Mouse (Mus musculus): ENCODE data around the gene Tnfrsf11a. TPM values are rescaled to one million over a fixed set of nuclear protein-coding genes. Genes with fewer than 3 reads are reported as not detected.
"Not testable (repeated sequence)": the region's sequence is repeated elsewhere in the genome, so short reads cannot be mapped to it uniquely, and the experiment has no call there.

Gene Tnfrsf11a
- polyA plus RNA-seq, 1 experiment, result 57.9 TPM

- TF ChIP-seq POLR2A (IDR thresholded peaks at IDR 0.05; ENCODE audit: borderline replicate concordance, low read depth, low read length) (no peak), CTCF (IDR thresholded peaks at IDR 0.05; ENCODE audit: low read depth, low read length) (no peak)
Observed at GRCm38 (mm10) chr1:105805565-105805964, 25.0 kb downstream of the Tnfrsf11a start.

GRCm38 (mm10) chr1:105807028-105807722 is 26.7 kb downstream of the Tnfrsf11a start:
- Histone ChIP-seq H3K4me1 (ENCODE audit: control insufficient read depth, insufficient read depth, low read length) (peaks cover 17% of the 10 kb centered on the region), H3K4me3 (ENCODE audit: insufficient read depth, low read length) (no peak overlapping the region), H3K27ac (ENCODE audit: insufficient read depth, low read depth, low read length) (no peak overlapping the region)
- TF ChIP-seq POLR2A (IDR thresholded peaks at IDR 0.05; ENCODE audit: borderline replicate concordance, low read depth, low read length) (no peak), CTCF (IDR thresholded peaks at IDR 0.05; ENCODE audit: low read depth, low read length) (no peak)

More at GRCm38 (mm10) chr1:105805565-105805964, 25.0 kb downstream of the Tnfrsf11a start:
- H3K4me1 ChIP-seq (ENCODE audit: control insufficient read depth, insufficient read depth, low read length), result peaks cover 28% of the 10 kb centered on the region
- H3K4me3 ChIP-seq (ENCODE audit: insufficient read depth, low read length), result no peak overlapping the region
- H3K27ac ChIP-seq (ENCODE audit: insufficient read depth, low read depth, low read length), result no peak overlapping the region

GRCm38 (mm10) chr1:105812027-105812426 is 31.5 kb downstream of the Tnfrsf11a start:
- peaks cover 13% of the 10 kb centered on the region for H3K4me1 ChIP-seq (ENCODE audit: control insufficient read depth, insufficient read depth, low read length)
- not testable (repeated sequence) for H3K4me3 ChIP-seq (ENCODE audit: insufficient read depth, low read length)

GRCm38 (mm10) chr1:105812960-105813708 is 32.6 kb downstream of the Tnfrsf11a start:
- Histone ChIP-seq H3K4me3 (ENCODE audit: insufficient read depth, low read length) (no peak overlapping the region), H3K27ac (ENCODE audit: insufficient read depth, low read depth, low read length) (no peak overlapping the region), H3K4me1 (ENCODE audit: control insufficient read depth, insufficient read depth, low read length) (peaks cover 13% of the 10 kb centered on the region)
- no peak for TF ChIP-seq POLR2A (IDR thresholded peaks at IDR 0.05; ENCODE audit: borderline replicate concordance, low read depth, low read length)
- no peak for TF ChIP-seq CTCF (IDR thresholded peaks at IDR 0.05; ENCODE audit: low read depth, low read length)

More at GRCm38 (mm10) chr1:105812027-105812426, 31.5 kb downstream of the Tnfrsf11a start:
- H3K27ac ChIP-seq (ENCODE audit: insufficient read depth, low read depth, low read length), result not testable (repeated sequence)

- peaks cover 13% of the 10 kb centered on the region for H3K4me1 ChIP-seq (ENCODE audit: control insufficient read depth, insufficient read depth, low read length)
- no peak overlapping the region for H3K4me3 ChIP-seq (ENCODE audit: insufficient read depth, low read length)
- TF ChIP-seq CTCF (IDR thresholded peaks at IDR 0.05; ENCODE audit: low read depth, low read length) (no peak), POLR2A (IDR thresholded peaks at IDR 0.05; ENCODE audit: borderline replicate concordance, low read depth, low read length) (no peak)
- no peak overlapping the region for H3K27ac ChIP-seq (ENCODE audit: insufficient read depth, low read depth, low read length)
Observed at GRCm38 (mm10) chr1:105813709-105814061, 33.2 kb downstream of the Tnfrsf11a start.

GRCm38 (mm10) chr1:105814402-105815270 is 34.1 kb downstream of the Tnfrsf11a start:
- Histone ChIP-seq H3K4me3 (ENCODE audit: insufficient read depth, low read length) (no peak overlapping the region), H3K27ac (ENCODE audit: insufficient read depth, low read depth, low read length) (no peak overlapping the region), H3K4me1 (ENCODE audit: control insufficient read depth, insufficient read depth, low read length) (peaks cover 13% of the 10 kb centered on the region)
- TF ChIP-seq CTCF (IDR thresholded peaks at IDR 0.05; ENCODE audit: low read depth, low read length) (no peak), POLR2A (IDR thresholded peaks at IDR 0.05; ENCODE audit: borderline replicate concordance, low read depth, low read length) (no peak)

- TF ChIP-seq CTCF (IDR thresholded peaks at IDR 0.05; ENCODE audit: low read depth, low read length), result no peak
- TF ChIP-seq POLR2A (IDR thresholded peaks at IDR 0.05; ENCODE audit: borderline replicate concordance, low read depth, low read length), result no peak
- H3K4me1 ChIP-seq (ENCODE audit: control insufficient read depth, insufficient read depth, low read length), result peaks cover 13% of the 10 kb centered on the region
- no peak overlapping the region for H3K27ac ChIP-seq (ENCODE audit: insufficient read depth, low read depth, low read length)
- H3K4me3 ChIP-seq (ENCODE audit: insufficient read depth, low read length), result no peak overlapping the region
Observed at GRCm38 (mm10) chr1:105815310-105815709, 34.8 kb downstream of the Tnfrsf11a start.

- TF ChIP-seq POLR2A (IDR thresholded peaks at IDR 0.05; ENCODE audit: borderline replicate concordance, low read depth, low read length), result no peak
- TF ChIP-seq CTCF (IDR thresholded peaks at IDR 0.05; ENCODE audit: low read depth, low read length), result no peak
- peaks cover 13% of the 10 kb centered on the region for H3K4me1 ChIP-seq (ENCODE audit: control insufficient read depth, insufficient read depth, low read length)
- no peak overlapping the region for H3K4me3 ChIP-seq (ENCODE audit: insufficient read depth, low read length)
- H3K27ac ChIP-seq (ENCODE audit: insufficient read depth, low read depth, low read length), result no peak overlapping the region
Observed at GRCm38 (mm10) chr1:105815736-105816135, 35.2 kb downstream of the Tnfrsf11a start.

GRCm38 (mm10) chr1:105819031-105819430 is 38.5 kb downstream of the Tnfrsf11a start:
- Histone ChIP-seq H3K27ac (ENCODE audit: insufficient read depth, low read depth, low read length) (no peak overlapping the region), H3K4me3 (ENCODE audit: insufficient read depth, low read length) (no peak overlapping the region), H3K4me1 (ENCODE audit: control insufficient read depth, insufficient read depth, low read length) (no peaks in the 10 kb centered on the region)
- TF ChIP-seq CTCF (IDR thresholded peaks at IDR 0.05; ENCODE audit: low read depth, low read length) (no peak), POLR2A (IDR thresholded peaks at IDR 0.05; ENCODE audit: borderline replicate concordance, low read depth, low read length) (no peak)

Measured in bone marrow macrophage, adult 2 months (primary cell).